Mouse (Mus musculus) cerebellum, adult 2 months (tissue): Measurements from ENCODE around the gene Eif4g3. TPM values are rescaled to one million over a fixed set of nuclear protein-coding genes. Genes with fewer than 3 reads are reported as not detected.

Experiments used
- DNase-seq, 2 experiments: peaks; one replicate each; pipeline ENCODE4 v3.0.0; 2021
- H3K27ac ChIP-seq: fragments of 200-500 bp; 2 replicates; pipeline ENCODE4 v1.5.1; 2012; ENCODE audit warnings: low read length, control low read depth, inconsistent platforms; ENCODE audit not compliant: insufficient read depth
- H3K27me3 ChIP-seq: fragments of 200-500 bp; 2 replicates; pipeline ENCODE4 v1.6.1; 2012; ENCODE audit warnings: inconsistent platforms, mild to moderate bottlenecking, low read length, moderate library complexity; ENCODE audit not compliant: control insufficient read depth, insufficient read depth
- H3K4me1 ChIP-seq: fragments of 200-500 bp; 2 replicates; pipeline ENCODE4 v1.6.1; 2011; ENCODE audit warnings: low read length; ENCODE audit not compliant: control insufficient read depth, insufficient read depth
- H3K4me3 ChIP-seq: fragments of 200-500 bp; replicated peaks from 2 replicates; pipeline ENCODE3; 2011; ENCODE audit warnings: mild to moderate bottlenecking, low read depth, low read length, control low read depth; ENCODE audit not compliant: insufficient read depth
- CTCF ChIP-seq: fragments of 200-500 bp; IDR thresholded peaks from 2 replicates; pipeline ENCODE4 v1.5.1; 2011; ENCODE audit warnings: low read depth, mild to moderate bottlenecking, control low read depth, low read length, moderate library complexity, borderline replicate concordance; ENCODE audit not compliant: insufficient read depth
- POLR2A ChIP-seq: fragments of 200-500 bp; IDR thresholded peaks from 2 replicates; pipeline ENCODE4 v1.6.1; 2011; ENCODE audit warnings: low read length, control low read depth, borderline replicate concordance; ENCODE audit not compliant: insufficient read depth
- WGBS: fragments of 180-500 bp; shearing (Covaris S2); methylation state at CpG from one replicate; pipeline ENCODE4 v1.1.7; 2018; 5-methylcytosine and 5-hydroxymethylcytosine counted together
- polyA plus RNA-seq: library from polyadenylated mRNA; depleted of rRNA; stranded (reverse); fragments of >200 nt; gene quantifications from 2 replicates; pipeline ENCODE4 v1.2.3, GENCODE M21; 2012

Gene Eif4g3
- polyA plus RNA-seq, 1 experiment: 156 TPM

DNA sequence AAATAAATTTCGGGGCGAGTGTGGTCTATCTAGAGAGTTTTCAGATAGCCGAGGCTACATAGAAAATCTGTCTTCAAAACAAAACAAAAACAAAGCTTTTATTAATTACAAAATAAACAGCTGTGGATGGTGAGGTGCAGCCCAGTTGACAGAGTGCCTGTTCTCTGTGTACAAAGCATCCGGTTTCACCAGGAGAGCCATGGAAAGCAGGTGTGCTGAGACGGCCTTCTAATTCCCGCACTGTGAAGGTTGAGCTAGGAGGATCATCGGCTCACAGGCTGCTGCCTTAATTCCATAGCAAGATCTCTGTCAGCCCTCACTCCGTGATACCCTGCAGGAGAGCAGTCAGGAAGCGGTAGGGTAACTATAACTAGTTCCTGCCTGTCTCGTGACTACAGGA lies 109.0 kb downstream of the Eif4g3 start:
- no peak for TF ChIP-seq CTCF
- TF ChIP-seq POLR2A: no peak
- Histone ChIP-seq H3K4me3 (no peak overlapping the region), H3K4me1 (peaks cover 31% of the 10 kb centered on the region), H3K27me3 (no peaks in the 10 kb centered on the region), H3K27ac (no peak overlapping the region)
- DNase-seq: no peak
- WGBS: 80% methylated on average over 10 of the region's 10 CpGs

DNA sequence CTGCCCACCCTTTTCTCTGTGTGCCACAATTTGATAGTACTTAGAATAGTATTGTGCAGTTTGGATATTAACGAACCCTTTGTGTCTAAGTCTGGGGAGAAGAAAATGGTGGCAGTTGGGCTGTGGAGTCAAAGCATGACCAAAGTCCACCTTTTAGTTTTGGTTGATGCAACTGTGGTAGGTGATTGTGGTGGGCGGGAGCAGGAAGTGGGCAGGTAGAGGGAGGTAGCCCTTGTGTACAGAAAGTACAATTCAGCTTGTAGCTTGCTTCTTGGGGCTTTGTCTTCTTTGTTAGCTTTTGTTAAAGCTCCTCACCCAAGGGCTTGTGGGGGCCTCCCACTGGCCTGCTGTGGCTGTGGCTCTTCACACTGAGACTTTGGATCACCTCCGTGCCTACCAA lies 109.6 kb downstream of the Eif4g3 start:
- DNase-seq: no peak
- Histone ChIP-seq H3K4me3 (no peak overlapping the region), H3K27ac (no peak overlapping the region), H3K27me3 (no peaks in the 10 kb centered on the region), H3K4me1 (peaks cover 31% of the 10 kb centered on the region)
- WGBS: 81% methylated on average over 3 of the region's 3 CpGs
- TF ChIP-seq POLR2A (no peak), CTCF (no peak)

DNA sequence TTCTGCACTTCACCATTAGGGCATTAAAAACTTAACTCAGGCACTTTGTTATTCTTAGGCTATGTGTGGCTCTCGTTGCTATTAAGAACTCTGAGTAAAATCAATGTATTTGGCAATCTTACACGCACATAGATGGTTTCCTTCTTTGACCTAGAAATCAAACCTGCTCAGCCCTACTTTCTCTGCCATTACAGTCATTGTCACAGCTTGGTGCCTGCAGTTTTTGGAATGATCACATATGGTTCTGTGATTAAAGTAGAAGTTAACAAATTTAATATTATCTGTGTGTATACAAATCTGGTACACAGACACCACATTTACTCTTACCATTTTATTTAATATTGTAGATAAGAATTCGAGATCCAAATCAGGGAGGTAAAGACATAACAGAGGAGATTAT lies 112.1 kb downstream of the Eif4g3 start:
- H3K4me3 ChIP-seq: no peak overlapping the region
- TF ChIP-seq POLR2A (no peak), CTCF (no peak)
- WGBS: 35% methylated on average over 3 of the region's 3 CpGs
- no peaks in the 10 kb centered on the region for H3K27me3 ChIP-seq
- DNase-seq: peak in 1 of 2 experiments; percentile 60
- no peak overlapping the region for H3K27ac ChIP-seq
- peaks cover 36% of the 10 kb centered on the region for H3K4me1 ChIP-seq

DNA sequence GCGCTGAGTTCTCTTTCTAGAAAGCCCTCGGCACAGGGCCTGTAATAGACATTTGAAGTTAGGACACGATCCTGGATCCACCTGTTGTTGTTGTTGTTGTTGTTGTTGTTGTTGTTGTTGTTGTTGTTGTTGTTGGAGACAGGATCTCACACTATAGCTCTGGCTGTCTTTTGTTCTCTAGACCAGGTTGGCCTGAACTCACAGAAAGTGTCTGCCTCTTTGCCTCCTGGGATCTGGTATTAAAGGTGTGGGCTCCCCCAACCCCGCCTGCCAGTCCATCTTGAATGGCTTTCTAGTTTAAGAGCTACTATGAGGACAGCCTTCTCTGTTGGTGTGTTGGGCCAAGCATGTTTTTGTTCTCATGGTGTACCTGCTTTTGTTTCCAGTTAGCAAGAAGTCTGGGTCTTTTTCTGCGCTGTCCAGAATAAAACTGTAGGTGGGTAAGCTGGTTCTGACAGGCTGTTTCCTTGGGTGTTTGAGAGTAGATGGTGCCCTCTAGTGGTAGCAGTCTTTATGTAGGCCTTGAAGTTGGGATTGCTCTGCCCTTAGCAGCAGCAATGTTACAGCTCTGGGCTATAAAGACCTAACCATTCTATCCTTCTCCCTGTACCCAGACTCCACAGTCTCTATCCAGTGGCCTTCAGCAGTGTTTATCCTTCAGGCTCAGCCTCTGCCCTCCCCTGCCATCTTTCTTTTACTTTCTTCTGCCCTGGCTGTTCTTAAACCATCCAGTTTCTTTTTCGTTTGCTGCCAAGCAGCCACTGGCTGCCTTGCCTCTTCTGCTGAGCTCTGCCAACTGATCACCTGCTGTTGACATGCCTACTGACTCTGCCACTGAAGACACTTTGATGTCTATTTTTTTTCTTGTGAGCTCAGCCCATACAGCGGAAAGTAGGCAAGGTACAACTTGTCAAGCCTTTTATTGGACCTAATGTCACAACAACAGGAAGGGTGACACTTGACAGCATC lies 114.9 kb downstream of the Eif4g3 start:
- no peaks in the 10 kb centered on the region for H3K27me3 ChIP-seq
- H3K4me3 ChIP-seq: no peak overlapping the region
- peaks cover 32% of the 10 kb centered on the region; the same call in 1 of the 2 replicates for H3K4me1 ChIP-seq
- H3K27ac ChIP-seq: peak overlapping the region; percentile 7; the same call in 1 of the 2 replicates
- no peak for TF ChIP-seq POLR2A
- TF ChIP-seq CTCF: peak; percentile 73
- WGBS: 57% methylated on average over 7 of the region's 7 CpGs
- peak; percentile 71 to 84 for DNase-seq

DNA sequence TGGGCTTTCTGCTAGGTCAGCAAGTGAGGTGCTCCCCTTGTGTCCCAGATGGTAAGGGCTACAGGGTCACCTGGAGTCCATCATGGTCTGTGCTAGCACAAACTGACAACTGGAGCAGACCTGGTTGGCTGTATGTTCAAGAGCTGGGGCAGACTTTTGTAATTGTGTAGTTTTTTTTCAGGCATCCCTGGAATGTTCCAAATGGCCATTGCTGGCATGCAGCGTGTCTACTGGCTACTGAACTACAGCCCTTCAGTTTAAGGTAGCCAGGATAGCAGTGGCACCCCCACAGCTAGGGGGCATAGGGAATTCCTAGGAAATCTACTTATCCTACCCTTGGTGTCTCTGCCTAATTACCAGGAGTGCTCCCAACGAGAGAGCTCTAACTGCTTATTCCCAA lies 115.7 kb downstream of the Eif4g3 start:
- TF ChIP-seq POLR2A: no peak
- TF ChIP-seq CTCF: no peak
- no peak overlapping the region for H3K4me3 ChIP-seq
- 49% methylated on average over 2 of the region's 2 CpGs for WGBS
- 0 out of 2 replicates have a peak overlapping the region, but pooled peaks have one; percentile 7 for H3K27ac ChIP-seq
- H3K27me3 ChIP-seq: no peaks in the 10 kb centered on the region
- no peak for DNase-seq
- peaks cover 32% of the 10 kb centered on the region; the same call in 1 of the 2 replicates for H3K4me1 ChIP-seq

DNA sequence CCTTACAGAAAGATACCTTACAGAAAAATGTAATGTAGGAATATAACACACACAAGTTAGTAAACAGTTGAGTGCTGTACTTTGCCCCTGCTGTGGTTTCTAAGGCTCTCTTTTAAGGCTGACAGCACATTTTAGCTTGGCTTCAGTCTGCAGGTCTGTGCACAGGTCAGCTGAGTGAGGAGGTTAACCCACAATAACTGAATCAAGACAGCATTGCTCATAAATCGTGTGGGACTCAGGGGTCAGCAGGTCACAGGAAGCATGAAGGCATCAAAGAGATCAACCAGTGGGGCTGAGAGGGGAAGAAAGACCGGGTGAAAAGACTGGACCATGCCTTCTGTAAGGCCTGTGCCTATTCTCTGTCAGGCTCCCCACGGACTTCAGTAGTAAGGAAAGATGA lies 116.5 kb downstream of the Eif4g3 start:
- DNase-seq: no peak
- WGBS: 38% methylated on average over 3 of the region's 3 CpGs

DNA sequence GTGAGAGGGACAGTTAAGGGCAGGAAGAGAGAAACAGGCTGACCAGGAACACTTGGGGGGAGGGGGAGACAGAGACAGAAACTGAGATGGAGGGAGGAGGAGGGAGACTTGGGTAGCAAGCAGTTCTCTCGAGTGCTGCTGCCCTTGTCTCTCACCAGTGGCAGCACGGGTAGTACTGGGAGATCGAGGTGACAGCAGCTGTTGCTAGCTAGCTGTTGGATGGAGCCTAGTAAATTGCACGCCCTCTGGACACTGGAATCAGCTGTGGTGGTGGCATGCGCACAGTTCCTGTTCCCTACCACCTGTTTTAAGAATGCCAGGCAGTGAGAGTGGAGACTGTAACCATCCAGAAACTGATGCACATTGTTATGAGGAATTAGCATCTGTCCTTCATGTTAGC lies 119.0 kb downstream of the Eif4g3 start:
- H3K4me3 ChIP-seq: no peak overlapping the region
- peaks cover 14% of the 10 kb centered on the region; the same call in 1 of the 2 replicates for H3K4me1 ChIP-seq
- no peak for TF ChIP-seq CTCF
- TF ChIP-seq POLR2A: no peak
- 34% methylated on average over 5 of the region's 5 CpGs for WGBS
- H3K27ac ChIP-seq: no peak overlapping the region
- no peak for DNase-seq
- H3K27me3 ChIP-seq: no peaks in the 10 kb centered on the region

More for the DNA sequence above, 116.5 kb downstream of the Eif4g3 start:
- Histone ChIP-seq H3K27me3 (no peaks in the 10 kb centered on the region), H3K27ac (no peak overlapping the region), H3K4me1 (peaks cover 26% of the 10 kb centered on the region; the same call in 1 of the 2 replicates), H3K4me3 (no peak overlapping the region)
- TF ChIP-seq POLR2A: no peak
- no peak for TF ChIP-seq CTCF

DNA sequence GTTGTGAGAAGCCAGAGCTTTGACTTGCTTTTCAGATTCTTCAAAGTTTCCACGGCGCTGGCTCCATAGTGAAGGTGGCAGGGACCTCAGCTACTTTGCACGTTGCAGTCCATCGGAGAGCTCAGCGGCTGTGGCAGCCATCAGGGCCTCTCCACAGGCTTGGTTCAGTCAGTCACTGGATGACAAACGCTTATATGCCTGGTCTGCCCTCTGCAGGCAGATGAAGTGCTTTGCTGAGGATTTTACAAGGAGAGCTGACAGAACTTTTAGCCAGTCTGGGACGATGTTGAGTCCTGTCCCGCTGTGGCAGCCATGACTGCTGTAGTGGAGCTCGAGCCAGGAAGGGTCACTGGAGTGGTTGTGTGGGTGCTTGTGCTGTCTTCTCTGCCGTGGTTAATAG lies 126.9 kb downstream of the Eif4g3 start:
- DNase-seq: peak; percentile 44 to 48
- 24% methylated on average over 10 of the region's 10 CpGs for WGBS
- no peak overlapping the region for H3K27ac ChIP-seq

More for the DNA sequence above, 126.9 kb downstream of the Eif4g3 start:
- no peak for TF ChIP-seq POLR2A
- TF ChIP-seq CTCF: peak; percentile 65
- H3K4me1 ChIP-seq: peaks cover 4% of the 10 kb centered on the region
- H3K4me3 ChIP-seq: no peak overlapping the region
- no peaks in the 10 kb centered on the region for H3K27me3 ChIP-seq
